Mouse (Mus musculus): ENCODE results near the gene Porcn. TPM values are rescaled to one million over a fixed set of nuclear protein-coding genes. Genes with fewer than 3 reads are reported as not detected.

Gene Porcn
- polyA plus RNA-seq, 1 experiment: 7.6 TPM

- no peaks in the 10 kb centered on the region for H3K79me2 ChIP-seq (ENCODE audit: control insufficient read depth, insufficient read depth)
- TF ChIP-seq MYOG (IDR thresholded peaks at IDR 0.05; ENCODE audit: control insufficient read depth, extremely low read depth, insufficient read length) (no peak), MYOD1 (IDR thresholded peaks at IDR 0.05; ENCODE audit: control insufficient read depth, insufficient read length, low read depth) (no peak), MAX (IDR thresholded peaks at IDR 0.05) (no peak), CEBPB (IDR thresholded peaks at IDR 0.05; ENCODE audit: low read depth) (no peak), FOSL1 (IDR thresholded peaks at IDR 0.05; ENCODE audit: insufficient read depth, low read length, poor library complexity, severe bottlenecking) (no peak), CTCF (IDR thresholded peaks at IDR 0.05; ENCODE audit: control insufficient read depth, insufficient read depth, insufficient read length) (no peak)
- H3K4me3 ChIP-seq (ENCODE audit: insufficient read depth, poor library complexity, severe bottlenecking): no peak overlapping the region
- H3ac ChIP-seq (ENCODE audit: control insufficient read depth, insufficient read length, low read depth): no peak overlapping the region
- no peaks in the 10 kb centered on the region for H3K27me3 ChIP-seq (ENCODE audit: control insufficient read depth, insufficient read depth, insufficient read length)
- H3K36me3 ChIP-seq (ENCODE audit: control insufficient read depth, insufficient read depth): no peaks in the 10 kb centered on the region
- H3K79me3 ChIP-seq (ENCODE audit: low read depth): no peaks in the 10 kb centered on the region
These were observed 5.3 kb upstream of the Porcn start for GRCm38 (mm10) chrX:8211490-8212207.

- Histone ChIP-seq H3K79me3 (ENCODE audit: low read depth) (no peaks in the 10 kb centered on the region), H3ac (ENCODE audit: control insufficient read depth, insufficient read length, low read depth) (no peak overlapping the region), H3K4me3 (ENCODE audit: insufficient read depth, poor library complexity, severe bottlenecking) (no peak overlapping the region), H3K79me2 (ENCODE audit: control insufficient read depth, insufficient read depth) (no peaks in the 10 kb centered on the region), H3K36me3 (ENCODE audit: control insufficient read depth, insufficient read depth) (no peaks in the 10 kb centered on the region), H3K27me3 (ENCODE audit: control insufficient read depth, insufficient read depth, insufficient read length) (no peaks in the 10 kb centered on the region)
- TF ChIP-seq USF1 (IDR thresholded peaks at IDR 0.05; ENCODE audit: low read depth) (no peak), MYOD1 (IDR thresholded peaks at IDR 0.05; ENCODE audit: control insufficient read depth, insufficient read length, low read depth) (no peak), FOSL1 (IDR thresholded peaks at IDR 0.05; ENCODE audit: insufficient read depth, low read length, poor library complexity, severe bottlenecking) (no peak), CEBPB (IDR thresholded peaks at IDR 0.05; ENCODE audit: low read depth) (no peak), CTCF (IDR thresholded peaks at IDR 0.05; ENCODE audit: control insufficient read depth, insufficient read depth, insufficient read length) (no peak), MYOG (IDR thresholded peaks at IDR 0.05; ENCODE audit: control insufficient read depth, extremely low read depth, insufficient read length) (no peak), MAX (IDR thresholded peaks at IDR 0.05) (no peak)
These were observed 3.4 kb upstream of the Porcn start for GRCm38 (mm10) chrX:8209720-8210119.

- H3K79me3 ChIP-seq (ENCODE audit: low read depth): no peaks in the 10 kb centered on the region
- no peaks in the 10 kb centered on the region for H3K36me3 ChIP-seq (ENCODE audit: control insufficient read depth, insufficient read depth)
- no peak overlapping the region for H3K4me3 ChIP-seq (ENCODE audit: insufficient read depth, poor library complexity, severe bottlenecking)
- TF ChIP-seq MYOG (IDR thresholded peaks at IDR 0.05; ENCODE audit: control insufficient read depth, extremely low read depth, insufficient read length) (no peak), FOSL1 (IDR thresholded peaks at IDR 0.05; ENCODE audit: insufficient read depth, low read length, poor library complexity, severe bottlenecking) (no peak), CEBPB (IDR thresholded peaks at IDR 0.05; ENCODE audit: low read depth) (no peak), MYOD1 (IDR thresholded peaks at IDR 0.05; ENCODE audit: control insufficient read depth, insufficient read length, low read depth) (no peak), MAX (IDR thresholded peaks at IDR 0.05) (no peak), USF1 (IDR thresholded peaks at IDR 0.05; ENCODE audit: low read depth) (no peak), CTCF (IDR thresholded peaks at IDR 0.05; ENCODE audit: control insufficient read depth, insufficient read depth, insufficient read length) (no peak)
- no peak overlapping the region for H3ac ChIP-seq (ENCODE audit: control insufficient read depth, insufficient read length, low read depth)
- H3K79me2 ChIP-seq (ENCODE audit: control insufficient read depth, insufficient read depth): no peaks in the 10 kb centered on the region
- no peaks in the 10 kb centered on the region for H3K27me3 ChIP-seq (ENCODE audit: control insufficient read depth, insufficient read depth, insufficient read length)
These were observed 899 bp upstream of the Porcn start for GRCm38 (mm10) chrX:8207224-8207623.

GRCm38 (mm10) chrX:8206694-8207197 is 421 bp upstream of the Porcn start:
- Histone ChIP-seq H3ac (ENCODE audit: control insufficient read depth, insufficient read length, low read depth) (no peak overlapping the region), H3K4me3 (ENCODE audit: insufficient read depth, poor library complexity, severe bottlenecking) (peak overlapping the region; percentile 31), H3K79me2 (ENCODE audit: control insufficient read depth, insufficient read depth) (no peaks in the 10 kb centered on the region), H3K36me3 (ENCODE audit: control insufficient read depth, insufficient read depth) (no peaks in the 10 kb centered on the region), H3K79me3 (ENCODE audit: low read depth) (no peaks in the 10 kb centered on the region), H3K27me3 (ENCODE audit: control insufficient read depth, insufficient read depth, insufficient read length) (no peaks in the 10 kb centered on the region)
- TF ChIP-seq CTCF (IDR thresholded peaks at IDR 0.05; ENCODE audit: control insufficient read depth, insufficient read depth, insufficient read length) (no peak), FOSL1 (IDR thresholded peaks at IDR 0.05; ENCODE audit: insufficient read depth, low read length, poor library complexity, severe bottlenecking) (no peak), MYOG (IDR thresholded peaks at IDR 0.05; ENCODE audit: control insufficient read depth, extremely low read depth, insufficient read length) (no peak), CEBPB (IDR thresholded peaks at IDR 0.05; ENCODE audit: low read depth) (no peak), MYOD1 (IDR thresholded peaks at IDR 0.05; ENCODE audit: control insufficient read depth, insufficient read length, low read depth) (no peak), MAX (IDR thresholded peaks at IDR 0.05) (no peak), USF1 (IDR thresholded peaks at IDR 0.05; ENCODE audit: low read depth) (no peak)

- H3K36me3 ChIP-seq (ENCODE audit: control insufficient read depth, insufficient read depth): no peaks in the 10 kb centered on the region
- TF ChIP-seq MYOD1 (IDR thresholded peaks at IDR 0.05; ENCODE audit: control insufficient read depth, insufficient read length, low read depth): no peak
- TF ChIP-seq USF1 (IDR thresholded peaks at IDR 0.05; ENCODE audit: low read depth): no peak
- TF ChIP-seq MYOG (IDR thresholded peaks at IDR 0.05; ENCODE audit: control insufficient read depth, extremely low read depth, insufficient read length): no peak
- TF ChIP-seq MAX (IDR thresholded peaks at IDR 0.05): no peak
- no peak for TF ChIP-seq CTCF (IDR thresholded peaks at IDR 0.05; ENCODE audit: control insufficient read depth, insufficient read depth, insufficient read length)
- TF ChIP-seq FOSL1 (IDR thresholded peaks at IDR 0.05; ENCODE audit: insufficient read depth, low read length, poor library complexity, severe bottlenecking): no peak
- TF ChIP-seq CEBPB (IDR thresholded peaks at IDR 0.05; ENCODE audit: low read depth): no peak
- no peaks in the 10 kb centered on the region for H3K79me2 ChIP-seq (ENCODE audit: control insufficient read depth, insufficient read depth)
These were observed 774 bp downstream of the Porcn start for GRCm38 (mm10) chrX:8205551-8205950.

More at GRCm38 (mm10) chrX:8205551-8205950, 774 bp downstream of the Porcn start:
- Histone ChIP-seq H3K4me3 (ENCODE audit: insufficient read depth, poor library complexity, severe bottlenecking) (no peak overlapping the region), H3K79me3 (ENCODE audit: low read depth) (no peaks in the 10 kb centered on the region), H3ac (ENCODE audit: control insufficient read depth, insufficient read length, low read depth) (peak overlapping the region; percentile 47), H3K27me3 (ENCODE audit: control insufficient read depth, insufficient read depth, insufficient read length) (no peaks in the 10 kb centered on the region)

All from C2C12 (cell line).